Mouse (Mus musculus): ENCODE results near the gene Krba1. TPM values are rescaled to one million over a fixed set of nuclear protein-coding genes. Genes with fewer than 3 reads are reported as not detected.

The Krba1 gene
- polyA plus RNA-seq, 1 experiment from 2014 or later = 15.7 TPM

DNA sequence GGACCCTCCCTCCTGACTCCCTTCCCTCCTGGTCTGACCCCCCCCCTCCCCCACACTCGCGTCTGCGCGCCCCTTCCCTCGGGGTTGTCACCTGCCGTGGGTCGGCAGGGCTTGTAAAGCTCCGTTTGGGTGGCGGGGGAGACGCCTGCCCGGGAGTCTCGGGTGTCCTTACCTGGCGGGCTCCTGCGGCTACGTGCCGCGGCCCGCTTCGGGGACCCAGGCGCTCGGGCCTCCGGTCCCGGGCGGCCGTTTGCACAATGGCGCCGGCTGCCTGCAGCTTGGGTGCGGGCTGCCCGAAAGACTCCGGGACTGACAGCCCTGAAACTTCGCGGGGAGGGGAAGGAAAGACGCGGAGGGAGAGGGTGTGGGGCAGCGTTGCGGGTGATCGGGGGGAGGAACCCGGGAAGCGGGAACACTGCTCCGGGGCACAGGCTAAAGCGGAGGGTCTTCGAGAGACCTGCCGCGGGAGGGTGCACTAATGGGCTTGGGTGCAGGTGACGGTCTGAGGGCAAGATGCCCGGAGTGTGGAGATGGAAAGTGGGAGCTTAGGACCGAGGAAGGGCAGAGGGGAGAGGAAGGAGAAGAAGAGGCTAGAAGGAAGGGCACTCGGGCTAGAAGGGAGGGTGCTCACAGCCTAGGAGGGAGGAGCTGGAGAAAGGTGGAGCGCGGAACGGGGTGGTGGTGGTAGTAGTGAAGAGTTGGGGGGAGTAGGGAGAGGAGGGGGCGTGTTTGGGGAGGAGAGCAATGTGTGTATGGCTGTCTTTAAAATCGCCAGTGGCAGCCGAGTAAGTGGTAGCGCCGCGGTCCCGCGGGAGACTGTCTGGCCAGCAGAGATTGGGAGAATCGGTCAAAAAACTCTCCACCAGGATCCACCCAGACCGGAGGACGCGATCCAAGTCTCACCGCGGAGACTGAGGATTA is 50.1 kb downstream of the Krba1 start, which contains the start of gene Zfp467:
Zfp467 (minus strand) TSS at position 645 of the 921 bp plus-strand sequence.
- peak within 1 kb of the TSS; percentile 93 for H3K9ac ChIP-seq (ENCODE audit: low read depth, low read length)
- peak within 1 kb of the TSS; percentile 95 for H3K4me3 ChIP-seq (replicated peaks; ENCODE audit: low read depth, low read length)
- DNase-seq (ENCODE audit: low spot score) (peak; percentile 79), ATAC-seq (replicated peaks; ENCODE audit: low FRiP score, low read depth) (peak; percentile 43)
- H3K27me3 ChIP-seq (ENCODE audit: insufficient read depth, low read length) = no peaks in the 10 kb centered on the region
- H3K27ac ChIP-seq = peak within 1 kb of the TSS; percentile 97
- peaks cover 11% of the 10 kb centered on the region; the same call in 1 of the 2 replicates for H3K36me3 ChIP-seq (ENCODE audit: insufficient read depth, low read length)
- H3K4me2 ChIP-seq (ENCODE audit: low read length) = peak within 1 kb of the TSS; percentile 74
- peaks cover 27% of the 10 kb centered on the region for H3K4me1 ChIP-seq (replicated peaks; ENCODE audit: insufficient read depth, low read length)
- WGBS = under 1% methylated on average over 65 of the region's 65 CpGs
- no peak for TF ChIP-seq CTCF (IDR thresholded peaks at IDR 0.05; ENCODE audit: low read depth)
- H3K9me3 ChIP-seq (replicated peaks; ENCODE audit: low read length) = no peaks in the 10 kb centered on the region

DNA sequence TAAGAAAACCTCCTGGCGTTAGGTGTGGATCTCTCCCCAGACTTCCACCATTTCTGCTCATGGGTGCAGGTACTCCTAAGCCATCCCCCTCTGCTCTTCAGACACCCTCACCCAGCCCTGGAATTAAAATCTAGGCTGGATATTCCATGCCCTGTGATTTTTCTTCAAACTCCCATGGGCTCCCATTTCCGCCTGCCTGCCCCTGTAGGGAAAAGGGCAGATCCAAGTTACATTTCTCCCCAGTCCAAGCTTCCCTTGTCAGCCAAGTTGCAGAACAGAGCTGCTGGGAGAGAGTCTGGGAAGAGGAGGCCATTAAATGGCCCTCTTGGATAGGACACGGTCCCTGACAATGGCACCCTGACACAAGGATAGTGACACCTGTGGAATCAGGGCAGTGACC is 50.9 kb downstream of the Krba1 start:
- Histone ChIP-seq H3K4me1 (replicated peaks; ENCODE audit: insufficient read depth, low read length) (peaks cover 20% of the 10 kb centered on the region), H3K4me3 (replicated peaks; ENCODE audit: low read depth, low read length) (peak overlapping the region; percentile 95), H3K27ac (peak overlapping the region; percentile 97), H3K4me2 (ENCODE audit: low read length) (peak overlapping the region; percentile 74), H3K9me3 (replicated peaks; ENCODE audit: low read length) (no peaks in the 10 kb centered on the region), H3K9ac (ENCODE audit: low read depth, low read length) (peak overlapping the region; percentile 93), H3K27me3 (ENCODE audit: insufficient read depth, low read length) (no peaks in the 10 kb centered on the region), H3K36me3 (ENCODE audit: insufficient read depth, low read length) (peaks cover 11% of the 10 kb centered on the region; the same call in 1 of the 2 replicates)
- ATAC-seq (replicated peaks; ENCODE audit: low FRiP score, low read depth) = no peak
- no peak for TF ChIP-seq CTCF (IDR thresholded peaks at IDR 0.05; ENCODE audit: low read depth)
- DNase-seq (ENCODE audit: low spot score) = no peak
- 27% methylated on average over 3 of the region's 3 CpGs for WGBS

DNA sequence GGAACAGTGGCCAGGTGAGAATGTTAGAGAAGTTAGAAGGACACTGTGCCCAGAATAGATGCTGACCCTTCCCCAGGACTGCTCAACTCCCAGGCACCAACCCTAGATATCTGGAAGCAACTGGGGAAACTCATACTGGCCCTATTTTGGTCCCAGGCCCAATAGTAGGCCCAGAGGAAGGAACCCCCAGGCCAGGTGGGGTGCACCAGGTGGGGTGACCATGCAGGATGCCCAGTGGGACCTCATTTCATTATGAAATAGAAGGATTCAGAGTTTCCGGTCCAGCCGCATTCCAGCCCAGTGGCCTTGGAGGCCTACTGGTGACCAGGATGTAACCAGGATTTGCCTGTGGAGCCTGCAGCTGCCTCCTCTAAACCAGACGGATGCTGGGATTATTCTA is 51.5 kb downstream of the Krba1 start:
- WGBS = 54% methylated on average over 3 of the region's 3 CpGs
- Histone ChIP-seq H3K9ac (ENCODE audit: low read depth, low read length) (no peak overlapping the region), H3K9me3 (replicated peaks; ENCODE audit: low read length) (no peaks in the 10 kb centered on the region), H3K27ac (peak overlapping the region; percentile 97), H3K4me2 (ENCODE audit: low read length) (no peak overlapping the region), H3K4me3 (replicated peaks; ENCODE audit: low read depth, low read length) (no peak overlapping the region), H3K27me3 (ENCODE audit: insufficient read depth, low read length) (no peaks in the 10 kb centered on the region), H3K4me1 (replicated peaks; ENCODE audit: insufficient read depth, low read length) (peaks cover 19% of the 10 kb centered on the region), H3K36me3 (ENCODE audit: insufficient read depth, low read length) (peaks cover 4% of the 10 kb centered on the region; the same call in 1 of the 2 replicates)
- ATAC-seq (replicated peaks; ENCODE audit: low FRiP score, low read depth) (no peak), DNase-seq (ENCODE audit: low spot score) (no peak)
- TF ChIP-seq CTCF (IDR thresholded peaks at IDR 0.05; ENCODE audit: low read depth) = no peak

DNA sequence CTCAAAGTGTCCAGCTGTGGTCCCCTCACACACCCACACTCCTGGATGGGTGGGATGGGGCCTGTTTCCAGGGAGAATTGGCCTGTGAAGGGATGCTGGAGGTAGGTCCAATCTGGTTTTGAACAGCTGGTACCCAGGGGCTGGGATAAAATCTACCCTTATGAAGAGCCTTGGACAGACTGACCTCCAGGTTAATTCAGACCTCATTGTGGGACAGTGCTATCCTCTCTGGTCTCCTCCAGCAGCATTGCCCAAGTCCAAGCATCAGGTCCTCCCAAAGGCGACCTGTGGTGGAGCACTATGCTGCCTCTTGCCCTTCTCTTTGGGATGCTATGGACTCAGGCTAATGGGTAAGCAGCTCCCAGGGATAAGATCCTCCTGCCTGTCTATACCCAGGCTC is 52.5 kb downstream of the Krba1 start, which contains the start of gene Sspo:
Sspo (plus strand) TSS at position 301 of the 400 bp plus-strand sequence.
- no peak within 1 kb of the TSS for H3K4me3 ChIP-seq (replicated peaks; ENCODE audit: low read depth, low read length)
- no peak for ATAC-seq (replicated peaks; ENCODE audit: low FRiP score, low read depth)
- TF ChIP-seq CTCF (IDR thresholded peaks at IDR 0.05; ENCODE audit: low read depth) = no peak
- H3K27ac ChIP-seq = no peak within 1 kb of the TSS
- H3K36me3 ChIP-seq (ENCODE audit: insufficient read depth, low read length) = no peaks in the 10 kb centered on the region
- H3K9me3 ChIP-seq (replicated peaks; ENCODE audit: low read length) = no peaks in the 10 kb centered on the region
- no peak within 1 kb of the TSS for H3K9ac ChIP-seq (ENCODE audit: low read depth, low read length)
- H3K4me2 ChIP-seq (ENCODE audit: low read length) = no peak within 1 kb of the TSS
- 100% methylated on average over 1 of the region's 1 CpGs for WGBS
- DNase-seq (ENCODE audit: low spot score) = no peak
- no peaks in the 10 kb centered on the region for H3K27me3 ChIP-seq (ENCODE audit: insufficient read depth, low read length)
- peaks cover 19% of the 10 kb centered on the region for H3K4me1 ChIP-seq (replicated peaks; ENCODE audit: insufficient read depth, low read length)

DNA sequence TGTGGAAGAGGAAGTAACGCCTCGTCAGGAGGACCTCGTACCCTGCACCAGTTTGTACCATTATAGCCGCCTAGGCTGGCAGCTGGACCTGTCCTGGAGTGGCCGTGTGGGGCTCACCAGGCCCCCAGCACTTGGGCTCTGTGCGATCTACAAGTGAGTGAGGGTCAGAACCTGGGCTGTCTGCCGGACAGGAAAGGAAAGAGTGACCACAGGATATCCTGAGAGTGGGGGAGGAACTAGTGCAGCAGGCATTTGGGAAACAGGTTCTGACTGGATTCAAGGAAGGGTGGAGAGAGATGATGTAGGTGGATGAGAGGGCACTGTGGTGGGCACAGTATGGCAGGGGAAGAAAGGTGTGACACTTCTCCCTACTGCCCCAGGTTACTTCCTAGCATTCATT is 53.1 kb downstream of the Krba1 start:
- ATAC-seq (replicated peaks; ENCODE audit: low FRiP score, low read depth) = no peak
- Histone ChIP-seq H3K27ac (no peak overlapping the region), H3K27me3 (ENCODE audit: insufficient read depth, low read length) (no peaks in the 10 kb centered on the region), H3K36me3 (ENCODE audit: insufficient read depth, low read length) (no peaks in the 10 kb centered on the region), H3K9me3 (replicated peaks; ENCODE audit: low read length) (no peaks in the 10 kb centered on the region), H3K4me3 (replicated peaks; ENCODE audit: low read depth, low read length) (no peak overlapping the region), H3K4me2 (ENCODE audit: low read length) (no peak overlapping the region), H3K9ac (ENCODE audit: low read depth, low read length) (no peak overlapping the region), H3K4me1 (replicated peaks; ENCODE audit: insufficient read depth, low read length) (peaks cover 15% of the 10 kb centered on the region)
- WGBS = 66% methylated on average over 7 of the region's 7 CpGs
- TF ChIP-seq CTCF (IDR thresholded peaks at IDR 0.05; ENCODE audit: low read depth) = no peak
- peak; percentile 44 for DNase-seq (ENCODE audit: low spot score)

DNA sequence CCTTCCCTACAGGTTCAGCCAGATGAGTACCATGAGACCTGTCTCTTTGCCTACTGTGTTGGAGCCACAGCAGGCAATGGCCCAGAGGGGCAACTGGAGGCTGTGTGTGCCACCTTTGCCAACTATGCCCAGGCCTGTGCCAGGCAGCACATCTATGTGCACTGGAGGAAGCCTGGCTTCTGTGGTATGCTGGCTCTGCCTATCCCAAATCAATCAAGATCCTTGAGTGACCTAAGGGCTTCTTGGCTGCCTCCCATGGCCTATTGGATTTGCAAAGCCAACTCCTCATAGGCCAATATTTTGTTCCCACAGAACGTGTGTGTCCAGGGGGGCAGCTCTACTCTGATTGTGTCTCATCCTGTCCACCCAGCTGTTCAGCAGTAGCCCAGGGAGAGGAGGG is 56.8 kb downstream of the Krba1 start:
- 74% methylated on average over 1 of the region's 1 CpGs for WGBS
- H3K27ac ChIP-seq = no peak overlapping the region
- no peaks in the 10 kb centered on the region for H3K36me3 ChIP-seq (ENCODE audit: insufficient read depth, low read length)
- H3K4me3 ChIP-seq (replicated peaks; ENCODE audit: low read depth, low read length) = no peak overlapping the region
- H3K27me3 ChIP-seq (ENCODE audit: insufficient read depth, low read length) = no peaks in the 10 kb centered on the region
- H3K4me2 ChIP-seq (ENCODE audit: low read length) = no peak overlapping the region
- TF ChIP-seq CTCF (IDR thresholded peaks at IDR 0.05; ENCODE audit: low read depth) = no peak
- H3K4me1 ChIP-seq (replicated peaks; ENCODE audit: insufficient read depth, low read length) = peaks cover 3% of the 10 kb centered on the region; the same call in 1 of the 2 replicates
- DNase-seq (ENCODE audit: low spot score) = no peak
- no peak overlapping the region for H3K9ac ChIP-seq (ENCODE audit: low read depth, low read length)
- H3K9me3 ChIP-seq (replicated peaks; ENCODE audit: low read length) = no peaks in the 10 kb centered on the region
- no peak for ATAC-seq (replicated peaks; ENCODE audit: low FRiP score, low read depth)
